Mouse (Mus musculus) MN1 (cell line): ENCODE measurements around the gene Stpg1.

ENCODE experiments used
- DNase-seq: peaks from one replicate; pipeline ENCODE4 v3.0.0-alpha.2; 2016; ENCODE audit warnings: low spot score

Stpg1 gene

DNA sequence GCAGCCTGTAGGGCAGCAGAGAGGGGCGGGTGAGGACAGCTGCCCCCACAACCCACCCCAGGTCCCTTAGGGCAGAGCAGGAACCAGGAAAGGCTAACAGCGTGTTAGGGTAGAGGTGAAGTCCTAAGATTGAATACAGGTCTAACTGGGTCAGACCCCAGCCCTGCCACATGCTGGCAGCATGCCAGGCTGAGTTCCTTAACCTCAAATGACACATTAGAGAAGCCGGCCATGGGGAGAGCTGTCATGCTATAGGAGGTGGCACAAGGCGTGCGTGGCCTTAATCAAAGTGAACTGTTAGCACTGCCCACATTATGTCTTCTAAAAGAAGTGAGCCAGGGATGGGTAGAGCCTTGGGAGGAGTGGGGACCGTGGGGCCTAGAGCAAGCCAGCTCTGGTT lies 54.7 kb downstream of the Stpg1 start:
- no peak for DNase-seq

DNA sequence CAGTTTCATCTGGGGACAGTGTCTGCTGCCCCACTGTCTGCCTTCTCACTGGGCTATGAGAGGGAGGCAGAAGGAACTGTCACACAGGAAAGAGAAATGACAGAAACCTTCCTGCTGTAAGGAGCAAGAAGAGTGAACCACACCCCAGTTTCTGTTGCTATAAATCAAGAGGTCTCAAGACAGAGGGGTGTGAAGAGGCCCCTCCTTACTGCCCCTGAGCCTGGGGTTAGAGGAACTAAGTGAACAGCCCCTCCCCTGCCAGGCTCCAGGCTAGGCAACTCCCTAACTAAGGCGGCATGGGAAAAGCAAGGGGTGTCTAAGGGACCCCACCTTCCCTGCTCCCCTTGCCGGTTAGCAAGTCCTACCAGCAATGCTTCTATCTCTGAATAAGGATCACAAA lies 69.2 kb downstream of the Stpg1 start:
- no peak for DNase-seq

DNA sequence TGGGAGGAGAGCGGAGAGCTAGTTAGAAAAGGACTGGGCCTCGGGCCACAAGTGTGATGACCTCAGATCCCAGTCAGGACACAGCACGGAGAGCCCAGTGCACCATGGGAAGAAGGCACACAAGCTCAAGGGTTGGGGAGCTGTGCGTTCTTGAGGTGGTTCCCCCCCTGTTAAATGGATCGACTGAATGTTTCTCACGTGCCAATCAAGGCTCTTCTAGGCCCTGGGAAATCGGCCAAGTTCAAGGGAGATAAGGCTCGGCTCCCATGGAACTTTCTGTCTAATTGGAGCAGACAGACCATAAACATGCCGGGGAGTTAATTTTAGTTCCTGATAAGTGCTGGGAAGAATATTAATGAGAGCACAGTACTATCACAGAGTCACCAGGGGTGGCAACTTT lies 70.8 kb downstream of the Stpg1 start:
- DNase-seq, result no peak

DNA sequence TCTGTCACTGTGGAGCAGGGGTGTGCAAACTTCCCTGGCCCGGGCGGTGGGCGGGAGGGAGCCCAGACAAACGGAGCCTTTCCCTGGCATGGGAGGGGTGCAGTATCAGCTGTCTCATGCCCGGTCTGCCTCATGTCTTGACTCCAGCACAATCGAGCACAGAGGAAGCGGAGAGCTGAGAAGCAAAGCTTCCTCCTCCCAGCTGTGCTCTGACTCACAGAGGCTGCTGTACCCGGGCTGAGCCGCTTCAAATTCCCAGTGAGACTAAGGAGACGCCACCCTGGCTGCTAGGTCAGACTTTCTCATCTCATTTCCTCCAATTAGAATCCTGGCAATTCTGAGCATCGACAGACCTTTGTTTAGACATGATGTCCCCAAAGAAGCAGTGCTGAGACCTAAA lies 72.5 kb downstream of the Stpg1 start:
- no peak for DNase-seq

DNA sequence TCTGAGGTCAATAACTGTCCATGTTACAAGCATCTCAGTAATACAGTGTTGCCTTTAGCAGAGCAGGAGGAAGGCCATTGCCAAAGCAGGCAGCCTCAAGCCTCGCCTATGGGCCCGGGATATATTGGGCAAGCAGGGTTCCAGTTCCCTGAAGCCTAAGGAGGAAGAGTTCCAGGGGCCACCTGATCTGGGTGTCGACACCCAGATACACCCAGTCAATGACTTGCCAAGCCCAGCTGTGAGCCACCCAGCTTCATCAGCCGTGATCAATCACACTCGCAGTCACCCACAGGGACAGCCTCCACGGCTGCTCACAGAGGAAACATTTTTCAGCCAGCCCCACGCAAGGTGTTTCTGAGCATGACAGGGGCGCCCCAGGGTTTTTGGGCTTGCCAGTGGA lies 72.9 kb downstream of the Stpg1 start:
- DNase-seq, result no peak

DNA sequence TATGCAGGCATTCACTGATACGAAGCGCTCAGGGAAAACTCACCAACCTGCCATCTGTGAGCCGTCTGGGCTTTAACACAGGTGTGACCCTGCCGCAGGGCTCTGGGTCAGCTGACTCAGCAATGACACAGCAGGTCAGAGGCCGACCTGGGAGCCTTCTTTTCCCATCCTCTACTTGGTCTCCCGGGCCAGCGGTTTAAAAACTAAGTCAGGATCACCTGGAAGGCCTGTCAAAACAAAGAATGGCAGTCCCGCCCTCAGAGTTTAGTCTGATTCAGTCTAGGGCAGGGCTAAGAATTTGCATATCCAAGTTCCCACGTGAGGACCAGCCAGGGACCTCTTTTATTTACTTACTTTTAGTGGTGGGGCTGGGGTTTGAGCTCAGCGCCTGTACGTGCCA lies 74.6 kb downstream of the Stpg1 start:
- DNase-seq, result no peak

GRCm38 (mm10) chr4:135570152-135571036 lies 75.8 kb downstream of the Stpg1 start:
- no peak for DNase-seq

DNA sequence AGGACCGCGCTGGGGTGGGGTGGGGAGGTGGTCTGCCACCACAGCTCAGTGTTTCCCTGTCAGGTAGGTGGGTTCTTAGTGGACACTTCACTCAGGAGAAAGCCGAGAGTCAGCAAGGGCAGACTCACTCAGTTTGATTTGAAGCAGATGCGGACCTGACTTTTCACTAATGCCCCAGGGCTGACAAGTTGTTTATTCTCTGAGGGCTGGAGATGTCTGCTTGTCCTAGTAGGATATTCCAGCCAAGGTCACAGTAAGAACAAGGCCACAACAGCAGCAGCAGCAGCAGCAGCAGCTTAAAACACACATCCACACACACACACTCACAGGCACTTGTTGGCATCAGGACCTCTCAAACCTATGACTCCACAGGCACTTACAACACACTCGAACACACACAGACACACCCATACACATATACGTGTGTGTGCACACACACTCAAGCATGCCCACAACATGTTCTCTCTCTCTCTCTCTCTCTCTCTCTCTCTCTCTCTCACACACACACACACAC lies 76.5 kb downstream of the Stpg1 start:
- DNase-seq, result no peak

DNA sequence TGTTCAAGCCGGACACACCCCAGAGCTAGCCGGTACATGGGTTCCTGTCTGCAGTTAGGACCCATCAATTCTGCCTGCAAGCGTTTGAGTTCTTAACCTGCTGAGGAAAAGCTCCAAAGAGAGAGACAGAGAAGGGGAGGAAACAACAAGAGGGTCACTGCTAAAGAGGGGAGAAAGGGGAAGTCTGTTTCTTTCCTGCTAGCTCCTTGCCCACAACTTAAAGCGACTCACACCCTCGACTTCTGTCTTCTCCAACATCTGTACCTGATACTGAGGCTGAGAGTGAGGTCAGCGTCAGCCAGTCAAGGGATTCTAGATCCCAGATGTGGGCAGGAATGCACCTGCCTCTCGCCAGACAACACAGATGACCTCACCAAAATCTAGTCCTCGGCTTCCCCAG lies 77.7 kb downstream of the Stpg1 start:
- no peak for DNase-seq

DNA sequence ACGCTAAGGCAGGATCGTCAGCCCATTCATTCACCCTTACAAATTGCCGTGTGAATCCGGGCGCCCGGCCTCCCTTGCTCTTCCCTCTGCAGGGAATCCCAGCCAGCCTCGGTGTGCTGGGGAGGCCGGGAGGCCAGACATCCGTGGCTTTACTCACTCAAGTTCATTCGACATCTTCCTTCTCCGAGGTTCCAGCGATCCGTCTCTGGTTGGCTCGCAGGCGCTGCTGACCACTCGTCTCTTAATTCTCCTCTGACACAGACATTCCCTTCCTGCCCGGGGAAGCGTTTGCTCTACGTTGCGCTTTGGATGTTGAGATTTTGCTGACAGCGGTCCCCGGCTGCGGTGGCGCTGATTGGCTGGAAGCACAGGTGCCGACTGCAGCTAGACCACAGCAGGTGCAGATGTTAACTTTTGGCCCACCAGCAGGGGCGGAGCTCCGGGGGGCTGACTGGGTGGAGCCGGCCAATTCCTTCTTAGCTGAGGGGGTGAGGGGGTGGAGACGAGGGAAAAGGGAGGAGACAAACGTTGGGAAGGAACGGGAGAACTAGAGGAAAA lies 78.7 kb downstream of the Stpg1 start, which contains the start of gene Grhl3:
Gene Grhl3, minus strand, starts transcription at position 380 of the 558 bp plus-strand sequence.
- DNase-seq, result no peak

DNA sequence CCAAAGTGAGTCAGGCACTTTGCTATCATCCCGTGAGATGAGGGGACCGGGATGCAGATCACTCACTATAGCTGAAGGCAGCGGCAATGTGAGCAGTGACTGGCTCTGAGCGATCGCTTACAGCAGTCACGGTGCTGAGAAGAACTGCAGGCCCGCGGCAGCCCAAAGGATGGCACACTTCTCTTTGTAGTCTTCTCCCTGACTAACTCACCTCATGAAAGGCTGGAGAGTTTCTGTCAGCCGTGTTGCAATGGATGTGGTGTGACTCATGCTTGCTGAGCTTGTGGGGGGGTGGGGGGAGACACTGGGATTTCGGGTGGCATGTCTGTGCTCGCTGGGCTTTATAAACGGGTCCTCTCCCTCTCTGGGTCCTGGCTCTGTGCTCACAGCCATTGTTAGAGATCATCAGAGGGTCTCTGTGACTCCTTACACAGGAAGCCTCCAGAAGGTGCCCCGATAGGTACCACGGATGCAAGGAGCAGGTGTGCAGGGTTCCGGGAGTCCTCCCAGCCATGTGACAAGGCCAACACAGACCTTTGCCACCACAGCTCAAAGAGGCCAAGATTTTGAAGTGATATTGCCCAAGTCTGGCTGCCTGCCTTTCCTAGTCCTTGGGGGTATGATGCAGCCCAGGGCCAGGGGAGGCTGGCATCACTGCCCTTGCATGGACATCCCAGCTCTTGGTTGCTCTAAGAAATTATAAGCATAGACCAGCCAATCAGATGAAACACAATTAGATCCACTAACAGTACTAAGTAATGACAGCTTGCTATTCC lies 81.0 kb downstream of the Stpg1 start:
- DNase-seq, result no peak

DNA sequence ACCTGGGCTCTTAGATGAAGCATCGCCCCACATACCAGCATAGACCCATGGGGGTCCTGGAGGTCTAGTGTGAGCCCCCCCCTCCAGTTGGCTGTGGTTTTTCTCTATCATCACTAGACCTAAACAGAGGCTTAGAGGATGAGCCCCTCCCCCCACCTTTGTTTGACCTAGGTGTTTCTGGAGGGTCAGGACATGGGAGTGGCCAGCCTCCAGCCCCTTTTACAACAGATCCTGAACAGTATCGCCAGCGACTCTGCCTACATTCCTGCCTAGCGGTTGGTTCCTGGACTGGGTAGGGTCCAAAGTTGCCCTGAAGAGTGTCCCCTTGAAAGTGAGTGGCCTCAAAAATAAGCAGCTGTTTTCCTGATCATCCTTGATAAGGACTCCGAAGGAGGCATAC lies 83.9 kb downstream of the Stpg1 start:
- DNase-seq, result no peak

- no peak for DNase-seq
Observed at GRCm38 (mm10) chr4:135579695-135580094, 85.1 kb downstream of the Stpg1 start.

DNA sequence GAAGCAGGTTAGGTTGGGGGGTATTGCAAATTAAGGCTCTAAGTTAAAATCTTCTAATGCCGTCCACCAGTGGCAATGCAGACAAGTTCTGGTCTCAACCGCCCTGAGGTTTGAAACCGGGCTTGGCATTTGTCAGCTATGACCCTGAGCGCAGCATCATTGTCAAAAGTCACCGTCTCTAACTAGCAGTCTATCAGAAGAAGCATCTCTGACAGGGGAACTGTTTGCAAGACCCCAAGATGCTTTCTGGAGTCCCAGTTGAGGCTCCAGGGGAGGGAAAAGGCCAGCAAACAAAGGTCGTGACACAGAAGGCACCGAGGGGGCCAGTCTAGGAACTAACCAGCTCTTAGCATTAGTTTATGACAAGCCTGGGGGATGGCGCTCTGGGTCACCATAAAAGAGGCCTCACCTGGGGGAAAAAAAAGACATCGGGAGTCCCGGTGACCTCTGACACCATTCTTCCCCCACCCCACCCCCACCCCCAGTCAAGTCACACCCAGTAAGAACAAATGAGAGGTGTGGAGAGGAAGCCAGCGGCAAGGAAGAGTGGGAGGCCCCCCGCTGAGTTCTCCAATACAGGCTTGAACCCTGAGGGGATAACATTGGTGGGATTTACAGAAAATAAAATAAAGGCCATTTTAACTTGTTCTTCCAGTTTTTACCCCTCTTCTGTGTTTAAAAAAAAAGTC lies 86.8 kb downstream of the Stpg1 start:
- DNase-seq, result no peak

GRCm38 (mm10) chr4:135584838-135585237 lies 90.2 kb downstream of the Stpg1 start:
- DNase-seq, result no peak
